Mouse (Mus musculus): ENCODE results near the gene Mup3.
"Not testable (repeated sequence)": the region's sequence is repeated elsewhere in the genome, so short reads cannot be mapped to it uniquely, and the experiment has no call there.

The Mup3 gene

GRCm38 (mm10) chr4:62087241-62087640, at the start of gene Mup3:
Mup3 (minus strand) TSS chr4:62087342.
- DNase-seq (ENCODE audit: low read depth): no peak

DNA sequence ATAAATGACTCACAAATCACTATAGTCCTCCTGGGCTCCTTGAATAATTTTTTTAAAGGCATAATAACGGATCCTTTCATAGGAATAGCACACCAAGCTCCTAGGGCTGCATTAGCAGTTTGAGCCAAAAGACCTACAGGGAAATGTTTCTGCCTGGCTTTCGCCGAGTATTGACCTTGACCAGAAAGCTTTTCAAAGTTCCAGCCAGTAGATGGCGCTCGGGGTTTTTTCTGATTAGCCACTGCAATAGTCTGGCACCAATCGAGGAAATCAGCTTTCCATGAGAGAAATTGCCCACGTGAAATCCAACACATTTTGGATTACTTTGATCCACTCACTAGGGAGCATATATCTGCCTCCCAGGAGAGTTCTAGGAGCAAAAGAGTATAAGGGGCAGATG, 46.6 kb upstream of the Mup3 start:
- DNase-seq (ENCODE audit: low read depth): no peak

GRCm38 (mm10) chr4:62103366-62103765, 16.2 kb upstream of the Mup3 start:
- DNase-seq (ENCODE audit: low read depth): peak; percentile 14

DNA sequence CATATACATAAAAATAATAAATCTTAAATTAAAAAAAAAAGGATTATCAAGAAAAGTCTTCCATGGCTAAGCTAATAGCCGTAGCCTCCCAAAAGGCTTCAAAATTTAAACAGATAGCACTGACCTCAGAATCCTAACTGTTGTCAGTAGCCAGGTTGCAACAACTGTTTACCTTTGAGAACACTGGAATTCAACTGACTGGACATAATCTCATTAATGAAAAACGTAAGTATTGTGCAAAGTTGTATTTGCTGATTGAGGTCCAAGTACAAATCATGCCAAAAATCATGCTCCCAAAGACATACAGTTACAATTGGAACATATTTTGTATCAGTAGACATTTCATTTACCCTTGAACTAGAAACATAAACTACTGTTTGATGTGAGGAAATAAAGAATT, 811 bp upstream of the Mup3 start:
- no peak for DNase-seq (ENCODE audit: low read depth)

GRCm38 (mm10) chr4:62082755-62083154, 4.4 kb downstream of the Mup3 start:
- DNase-seq (ENCODE audit: low read depth): no peak

- no peak for DNase-seq (ENCODE audit: low read depth)
These were observed 12.0 kb downstream of the Mup3 start for GRCm38 (mm10) chr4:62075126-62075525.

- DNase-seq (ENCODE audit: low read depth): not testable (repeated sequence)
These were observed 32.4 kb downstream of the Mup3 start for GRCm38 (mm10) chr4:62054780-62055179.

- not testable (repeated sequence) for DNase-seq (ENCODE audit: low read depth)
These were observed 33.1 kb downstream of the Mup3 start, which contains the start of gene Mup20 for GRCm38 (mm10) chr4:62054058-62054457. Mup20 (minus strand) TSS chr4:62054158.
